Mouse (Mus musculus): Measurements from ENCODE around the gene Mier2.

- TF ChIP-seq CTCF (conservative IDR thresholded peaks at IDR 0.05; ENCODE audit: low read length) = no peak
- TF ChIP-seq POU5F1 (IDR thresholded peaks at IDR 0.05; ENCODE audit: borderline replicate concordance, low read length) = no peak
These were observed 2.5 kb downstream of the Mier2 start for GRCm38 (mm10) chr10:79552531-79552930.
